Mouse (Mus musculus) C2C12 (cell line): ENCODE data around the gene Ablim2.

Experiments used
- CTCF ChIP-seq: IDR thresholded peaks from one replicate; pipeline ENCODE4 v1.5.1; 2011; ENCODE audit not compliant: control insufficient read depth, insufficient read depth, insufficient read length
- MAX ChIP-seq: IDR thresholded peaks from one replicate; pipeline ENCODE4 v1.6.1; 2011; ENCODE audit warnings: mild to moderate bottlenecking, control low read depth
- MYOD1 ChIP-seq: IDR thresholded peaks from one replicate; pipeline ENCODE4 v1.6.1; 2011; ENCODE audit warnings: low read depth; ENCODE audit not compliant: control insufficient read depth, insufficient read length
- USF1 ChIP-seq: IDR thresholded peaks from one replicate; pipeline ENCODE4 v1.6.1; 2011; ENCODE audit warnings: low read depth, mild to moderate bottlenecking, control low read depth, moderate library complexity

DNA sequence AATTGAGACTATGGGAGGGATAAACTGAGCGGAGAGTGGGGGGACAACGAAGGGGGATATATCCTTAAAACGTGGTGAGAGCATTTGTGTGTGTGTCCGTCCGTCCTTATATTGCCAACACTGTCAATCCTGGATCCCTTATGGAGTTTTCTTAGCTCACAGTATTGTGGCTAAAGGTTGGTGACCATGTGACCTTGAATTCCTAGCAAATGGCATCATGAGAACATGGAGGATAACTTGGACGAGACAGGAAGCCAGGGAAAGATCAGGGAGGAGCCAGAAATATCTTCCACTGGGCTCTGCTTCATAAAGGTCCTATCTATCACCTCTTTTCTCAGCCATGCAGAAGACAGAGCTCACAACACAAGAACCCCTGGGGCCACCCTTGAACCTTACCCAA lies 165.8 kb downstream of the Ablim2 start:
- TF ChIP-seq CTCF = no peak
- TF ChIP-seq USF1 = peak; percentile 87
- TF ChIP-seq MYOD1 = no peak
- TF ChIP-seq MAX = no peak
